Mouse (Mus musculus): Measurements from ENCODE around the gene Prr7. TPM values are rescaled to one million over a fixed set of nuclear protein-coding genes. Genes with fewer than 3 reads are reported as not detected.

Gene Prr7
- polyA plus RNA-seq, 1 experiment from 2014 or later, result 0.13 TPM

- no peak overlapping the region for H3K4me3 ChIP-seq (ENCODE audit: low read depth, low read length)
- H3K9me3 ChIP-seq (ENCODE audit: control insufficient read depth, low read length), result no peaks in the 10 kb centered on the region
- ATAC-seq (ENCODE audit: low FRiP score, low TSS enrichment) (no peak), DNase-seq (ENCODE audit: low spot score) (no peak)
- H3K4me1 ChIP-seq (replicated peaks; ENCODE audit: control insufficient read depth, insufficient read depth), result no peaks in the 10 kb centered on the region; the same call in 1 of the 2 replicates
- H3K9ac ChIP-seq (ENCODE audit: low read length), result no peak overlapping the region; the same call in 1 of the 2 replicates
- H3K4me2 ChIP-seq (replicated peaks; ENCODE audit: low read depth), result no peak overlapping the region
- 32% methylated on average over 3 of the region's 3 CpGs for WGBS
- no peaks in the 10 kb centered on the region for H3K27me3 ChIP-seq (ENCODE audit: control insufficient read depth, insufficient read depth, low read length)
- TF ChIP-seq CTCF (IDR thresholded peaks at IDR 0.05; ENCODE audit: low read depth), result no peak
- TF ChIP-seq EP300 (optimal IDR thresholded peaks at IDR 0.05), result no peak
- H3K36me3 ChIP-seq (ENCODE audit: control insufficient read depth, insufficient read depth, low read length), result peaks cover 14% of the 10 kb centered on the region
- no peak overlapping the region for H3K27ac ChIP-seq (replicated peaks)
Observed at GRCm38 (mm10) chr13:55447543-55447943, 16.5 kb upstream of the Prr7 start.

- DNase-seq (ENCODE audit: low spot score), result no peak
- 92% methylated on average over 5 of the region's 5 CpGs for WGBS
Observed at GRCm38 (mm10) chr13:55448131-55448530, 15.9 kb upstream of the Prr7 start.

GRCm38 (mm10) chr13:55449205-55449604 is 14.9 kb upstream of the Prr7 start:
- no peak overlapping the region for H3K4me3 ChIP-seq (ENCODE audit: low read depth, low read length)
- WGBS, result 90% methylated on average over 9 of the region's 9 CpGs
- no peaks in the 10 kb centered on the region for H3K27me3 ChIP-seq (ENCODE audit: control insufficient read depth, insufficient read depth, low read length)
- H3K4me1 ChIP-seq (replicated peaks; ENCODE audit: control insufficient read depth, insufficient read depth), result no peaks in the 10 kb centered on the region; the same call in 1 of the 2 replicates
- no peak overlapping the region for H3K4me2 ChIP-seq (replicated peaks; ENCODE audit: low read depth)
- ATAC-seq (ENCODE audit: low FRiP score, low TSS enrichment), result no peak
- peaks cover 15% of the 10 kb centered on the region for H3K36me3 ChIP-seq (ENCODE audit: control insufficient read depth, insufficient read depth, low read length)
- no peak overlapping the region for H3K27ac ChIP-seq (replicated peaks)
- no peak for TF ChIP-seq EP300 (optimal IDR thresholded peaks at IDR 0.05)
- DNase-seq (ENCODE audit: low spot score), result no peak
- H3K9me3 ChIP-seq (ENCODE audit: control insufficient read depth, low read length), result no peaks in the 10 kb centered on the region
- H3K9ac ChIP-seq (ENCODE audit: low read length), result no peak overlapping the region

More at GRCm38 (mm10) chr13:55448131-55448530, 15.9 kb upstream of the Prr7 start:
- no peak overlapping the region for H3K9ac ChIP-seq (ENCODE audit: low read length)
- no peak overlapping the region for H3K4me2 ChIP-seq (replicated peaks; ENCODE audit: low read depth)
- TF ChIP-seq CTCF (IDR thresholded peaks at IDR 0.05; ENCODE audit: low read depth) (no peak), EP300 (optimal IDR thresholded peaks at IDR 0.05) (no peak)
- no peaks in the 10 kb centered on the region for H3K27me3 ChIP-seq (ENCODE audit: control insufficient read depth, insufficient read depth, low read length)
- H3K27ac ChIP-seq (replicated peaks), result no peak overlapping the region
- peaks cover 15% of the 10 kb centered on the region for H3K36me3 ChIP-seq (ENCODE audit: control insufficient read depth, insufficient read depth, low read length)
- H3K4me3 ChIP-seq (ENCODE audit: low read depth, low read length), result no peak overlapping the region
- H3K9me3 ChIP-seq (ENCODE audit: control insufficient read depth, low read length), result no peaks in the 10 kb centered on the region
- ATAC-seq (ENCODE audit: low FRiP score, low TSS enrichment), result no peak
- H3K4me1 ChIP-seq (replicated peaks; ENCODE audit: control insufficient read depth, insufficient read depth), result no peaks in the 10 kb centered on the region; the same call in 1 of the 2 replicates

GRCm38 (mm10) chr13:55449679-55450441 is 14.2 kb upstream of the Prr7 start:
- Histone ChIP-seq H3K4me3 (ENCODE audit: low read depth, low read length) (no peak overlapping the region), H3K27ac (replicated peaks) (no peak overlapping the region), H3K27me3 (ENCODE audit: control insufficient read depth, insufficient read depth, low read length) (no peaks in the 10 kb centered on the region), H3K4me2 (replicated peaks; ENCODE audit: low read depth) (no peak overlapping the region), H3K9me3 (ENCODE audit: control insufficient read depth, low read length) (no peaks in the 10 kb centered on the region), H3K36me3 (ENCODE audit: control insufficient read depth, insufficient read depth, low read length) (peaks cover 15% of the 10 kb centered on the region), H3K9ac (ENCODE audit: low read length) (no peak overlapping the region), H3K4me1 (replicated peaks; ENCODE audit: control insufficient read depth, insufficient read depth) (no peaks in the 10 kb centered on the region; the same call in 1 of the 2 replicates)
- no peak for TF ChIP-seq CTCF (IDR thresholded peaks at IDR 0.05; ENCODE audit: low read depth)
- TF ChIP-seq EP300 (optimal IDR thresholded peaks at IDR 0.05), result no peak
- ATAC-seq (ENCODE audit: low FRiP score, low TSS enrichment) (no peak; the same call in 1 of the 2 replicates), DNase-seq (ENCODE audit: low spot score) (peak; percentile 69)
- WGBS, result 77% methylated on average over 17 of the region's 17 CpGs

- H3K9me3 ChIP-seq (ENCODE audit: control insufficient read depth, low read length), result no peaks in the 10 kb centered on the region
- H3K4me2 ChIP-seq (replicated peaks; ENCODE audit: low read depth), result no peak overlapping the region
- no peak overlapping the region for H3K9ac ChIP-seq (ENCODE audit: low read length)
- no peaks in the 10 kb centered on the region; the same call in 1 of the 2 replicates for H3K4me1 ChIP-seq (replicated peaks; ENCODE audit: control insufficient read depth, insufficient read depth)
- 87% methylated on average over 11 of the region's 11 CpGs for WGBS
- H3K36me3 ChIP-seq (ENCODE audit: control insufficient read depth, insufficient read depth, low read length), result peaks cover 15% of the 10 kb centered on the region
- no peaks in the 10 kb centered on the region for H3K27me3 ChIP-seq (ENCODE audit: control insufficient read depth, insufficient read depth, low read length)
- no peak for TF ChIP-seq EP300 (optimal IDR thresholded peaks at IDR 0.05)
- no peak for TF ChIP-seq CTCF (IDR thresholded peaks at IDR 0.05; ENCODE audit: low read depth)
- 0 out of 2 replicates have a peak overlapping the region, but pooled peaks have one; percentile 4 for H3K27ac ChIP-seq (replicated peaks)
- no peak overlapping the region for H3K4me3 ChIP-seq (ENCODE audit: low read depth, low read length)
- no peak for ATAC-seq (ENCODE audit: low FRiP score, low TSS enrichment)
- no peak for DNase-seq (ENCODE audit: low spot score)
Observed at GRCm38 (mm10) chr13:55450511-55450980, 13.5 kb upstream of the Prr7 start.

GRCm38 (mm10) chr13:55451296-55451695 is 12.8 kb upstream of the Prr7 start:
- ATAC-seq (ENCODE audit: low FRiP score, low TSS enrichment) (no peak), DNase-seq (ENCODE audit: low spot score) (no peak)
- H3K4me1 ChIP-seq (replicated peaks; ENCODE audit: control insufficient read depth, insufficient read depth), result no peaks in the 10 kb centered on the region; the same call in 1 of the 2 replicates
- 0 out of 2 replicates have a peak overlapping the region, but pooled peaks have one; percentile 25 for H3K27ac ChIP-seq (replicated peaks)
- TF ChIP-seq CTCF (IDR thresholded peaks at IDR 0.05; ENCODE audit: low read depth) (no peak), EP300 (optimal IDR thresholded peaks at IDR 0.05) (no peak)
- 79% methylated on average over 10 of the region's 10 CpGs for WGBS
- no peaks in the 10 kb centered on the region for H3K9me3 ChIP-seq (ENCODE audit: control insufficient read depth, low read length)
- no peak overlapping the region for H3K4me2 ChIP-seq (replicated peaks; ENCODE audit: low read depth)
- H3K27me3 ChIP-seq (ENCODE audit: control insufficient read depth, insufficient read depth, low read length), result no peaks in the 10 kb centered on the region
- H3K4me3 ChIP-seq (ENCODE audit: low read depth, low read length), result no peak overlapping the region
- peaks cover 15% of the 10 kb centered on the region for H3K36me3 ChIP-seq (ENCODE audit: control insufficient read depth, insufficient read depth, low read length)
- no peak overlapping the region for H3K9ac ChIP-seq (ENCODE audit: low read length)

All from stomach, postnatal 0 days (tissue).